ENCODE assay signal across 10 mouse cellular contexts in the genomic region with DNA sequence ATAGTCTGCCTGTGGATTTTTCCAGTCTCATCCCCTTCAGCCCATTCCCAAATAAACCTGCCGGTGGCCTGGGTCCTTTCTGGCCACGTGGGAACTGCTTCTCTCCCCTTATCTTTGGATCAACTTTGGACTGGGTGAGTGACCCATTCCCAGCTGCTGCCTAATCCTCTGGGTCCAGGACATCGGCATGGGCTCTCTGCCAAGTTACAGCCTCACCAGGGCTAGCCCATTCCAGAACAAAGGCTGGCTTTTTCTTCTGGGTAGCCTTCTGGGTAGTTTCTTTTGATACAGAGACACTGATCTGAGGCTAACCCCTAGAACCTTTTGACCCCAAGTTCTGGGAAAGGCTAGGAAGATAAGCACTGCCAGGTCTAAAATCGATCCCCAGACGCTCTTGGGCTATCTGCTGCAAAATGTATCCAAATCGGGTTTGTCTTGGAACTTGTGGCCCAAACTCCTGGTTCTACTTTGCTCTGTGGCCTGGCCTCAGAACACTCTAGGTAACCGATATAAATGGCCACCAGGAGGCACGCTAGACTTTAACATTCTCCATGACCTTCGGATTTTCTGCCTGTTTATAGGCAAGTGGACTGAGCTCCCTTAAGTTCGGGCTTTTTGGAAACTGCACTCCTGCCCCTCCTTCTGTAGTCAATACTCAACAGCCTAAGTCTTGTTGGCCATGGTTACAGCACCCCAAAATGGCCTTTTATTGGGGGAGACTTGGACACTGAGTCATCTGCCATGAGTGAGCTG. TPM values are rescaled to one million over a fixed set of nuclear protein-coding genes. Genes with fewer than 3 reads are reported as not detected.
DNase-seq lines count a peak whose midpoint lies in the region; ATAC-seq lines count a peak whose summit lies in the region.
"Had no signal": no experiment of that assay in that cellular context is flagged by ENCODE, and none has a peak within 500 bp of the region (broad histone marks: within the 10 kb centered on the region; RNA-seq: fewer than 3 reads in every experiment).

No protein-coding gene starts in this region.

- H3K36me3 ChIP-seq in hindbrain, embryonic 11.5 days (ENCODE audit: control insufficient read depth, insufficient read depth, low read length), result no peaks in the 10 kb centered on the region
- H3K36me3 ChIP-seq in hindbrain, embryonic 16.5 days (ENCODE audit: control insufficient read depth, insufficient read depth, low read length), result no peaks in the 10 kb centered on the region
- H3K36me3 ChIP-seq in kidney, embryonic 16.5 days (ENCODE audit: insufficient read depth, low read length), result no peaks in the 10 kb centered on the region
- H3K36me3 ChIP-seq in hindbrain, embryonic 12.5 days, result no peaks in the 10 kb centered on the region
- H3K36me3 ChIP-seq: neural tube, embryonic 12.5 days had no signal

- ATAC-seq in hindbrain, embryonic 11.5 days (ENCODE audit: low FRiP score), result no peak
- no peak for ATAC-seq in hindbrain, embryonic 16.5 days
- 0 out of 2 replicates have a peak, but pooled peaks have one; percentile 15 for ATAC-seq in kidney, embryonic 16.5 days (ENCODE audit: low FRiP score, low TSS enrichment)
- no peak for ATAC-seq in erythroblast, adult 5-6 weeks (replicated peaks; ENCODE audit: low FRiP score, poor library complexity, severe bottlenecking)
- ATAC-seq in hindbrain, embryonic 12.5 days (ENCODE audit: low FRiP score), result no peak
- ATAC-seq: forebrain, embryonic 13.5 days had no signal

- H3K9ac ChIP-seq in hindbrain, embryonic 11.5 days (ENCODE audit: low read depth, low read length), result no peak overlapping the region
- no peak overlapping the region for H3K9ac ChIP-seq in hindbrain, embryonic 16.5 days (ENCODE audit: low read depth, low read length)
- H3K9ac ChIP-seq in kidney, embryonic 16.5 days (replicated peaks; ENCODE audit: low read length), result no peak overlapping the region
- H3K9ac ChIP-seq in hindbrain, embryonic 12.5 days, result no peak overlapping the region
- H3K9ac ChIP-seq: forebrain, embryonic 13.5 days; neural tube, embryonic 12.5 days had no signal

- no peak overlapping the region for H3K4me2 ChIP-seq in hindbrain, embryonic 11.5 days (replicated peaks; ENCODE audit: low read depth, low read length)
- no peak overlapping the region for H3K4me2 ChIP-seq in hindbrain, embryonic 16.5 days (ENCODE audit: low read length)
- no peak overlapping the region for H3K4me2 ChIP-seq in kidney, embryonic 16.5 days (replicated peaks; ENCODE audit: low read depth, low read length)
- H3K4me2 ChIP-seq in hindbrain, embryonic 12.5 days (replicated peaks), result no peak overlapping the region
- H3K4me2 ChIP-seq: forebrain, embryonic 13.5 days; neural tube, embryonic 12.5 days had no signal

- H3K4me1 ChIP-seq in hindbrain, embryonic 11.5 days (replicated peaks; ENCODE audit: control insufficient read depth, insufficient read depth, low read length), result no peaks in the 10 kb centered on the region
- no peaks in the 10 kb centered on the region for H3K4me1 ChIP-seq in hindbrain, embryonic 16.5 days (ENCODE audit: control insufficient read depth, insufficient read depth, low read depth, low read length)
- peaks cover 4% of the 10 kb centered on the region; the same call in 1 of the 2 replicates for H3K4me1 ChIP-seq in kidney, embryonic 16.5 days (ENCODE audit: insufficient read depth, low read length)
- H3K4me1 ChIP-seq in hindbrain, embryonic 12.5 days, result no peaks in the 10 kb centered on the region
- H3K4me1 ChIP-seq: forebrain, embryonic 13.5 days; neural tube, embryonic 12.5 days had no signal

- H3K27ac ChIP-seq in hindbrain, embryonic 11.5 days (ENCODE audit: low read depth, low read length), result no peak overlapping the region
- H3K27ac ChIP-seq in hindbrain, embryonic 16.5 days (ENCODE audit: low read depth, low read length), result no peak overlapping the region
- H3K27ac ChIP-seq in kidney, embryonic 16.5 days (ENCODE audit: low read length), result no peak overlapping the region
- H3K27ac ChIP-seq in hindbrain, embryonic 12.5 days, result no peak overlapping the region
- H3K27ac ChIP-seq: forebrain, embryonic 13.5 days; neural tube, embryonic 12.5 days had no signal

- H3K27me3 ChIP-seq in hindbrain, embryonic 11.5 days (ENCODE audit: control insufficient read depth, insufficient read depth, low read length), result no peaks in the 10 kb centered on the region
- no peaks in the 10 kb centered on the region for H3K27me3 ChIP-seq in hindbrain, embryonic 16.5 days (replicated peaks; ENCODE audit: control insufficient read depth, insufficient read depth, low read length)
- H3K27me3 ChIP-seq in kidney, embryonic 16.5 days (ENCODE audit: insufficient read depth, low read length), result no peaks in the 10 kb centered on the region
- H3K27me3 ChIP-seq in hindbrain, embryonic 12.5 days, result peaks cover 4% of the 10 kb centered on the region; the same call in 1 of the 2 replicates
- H3K27me3 ChIP-seq: forebrain, embryonic 13.5 days had no signal

- peak; percentile 21 for DNase-seq in hindbrain, embryonic 11.5 days (ENCODE audit: low spot score)
- DNase-seq in 416B (ENCODE audit: low read depth), result peak; percentile 55
- peak; percentile 53 for DNase-seq in MN1 (ENCODE audit: low spot score)
- no peak for DNase-seq in right cerebral cortex, adult 2 months (ENCODE audit: low spot score in 2 of 2)

- no peaks in the 10 kb centered on the region for H3K9me3 ChIP-seq in hindbrain, embryonic 11.5 days (ENCODE audit: control insufficient read depth, low read length)
- no peaks in the 10 kb centered on the region for H3K9me3 ChIP-seq in hindbrain, embryonic 16.5 days (ENCODE audit: control insufficient read depth, low read length)
- H3K9me3 ChIP-seq in kidney, embryonic 16.5 days (ENCODE audit: low read length), result no peaks in the 10 kb centered on the region
- H3K9me3 ChIP-seq in hindbrain, embryonic 12.5 days (replicated peaks), result no peaks in the 10 kb centered on the region
- H3K9me3 ChIP-seq: forebrain, embryonic 13.5 days; neural tube, embryonic 12.5 days had no signal

- WGBS in hindbrain, embryonic 11.5 days, result 67% methylated on average over 10 of the region's 10 CpGs
- 70% methylated on average over 10 of the region's 10 CpGs for WGBS in hindbrain, embryonic 16.5 days
- WGBS in kidney, embryonic 16.5 days, result 67% methylated on average over 10 of the region's 10 CpGs
- WGBS in hindbrain, embryonic 12.5 days, result 64% methylated on average over 10 of the region's 10 CpGs

- no peak overlapping the region for H3K4me3 ChIP-seq in hindbrain, embryonic 11.5 days (ENCODE audit: low read depth, low read length)
- no peak overlapping the region for H3K4me3 ChIP-seq in hindbrain, embryonic 16.5 days (ENCODE audit: low read length)
- H3K4me3 ChIP-seq in kidney, embryonic 16.5 days (ENCODE audit: low read length), result no peak overlapping the region
- H3K4me3 ChIP-seq in hindbrain, embryonic 12.5 days, result no peak overlapping the region
- H3K4me3 ChIP-seq: forebrain, embryonic 13.5 days; neural tube, embryonic 12.5 days had no signal

RNA-seq across cellular contexts. Expression of a gene that starts 9.8 kb away (rescaled TPM):
- 13.9 and 14.6 TPM in 2 replicates for polyA plus RNA-seq in hindbrain, embryonic 11.5 days (2014; fragmentation: Nextera tagmentation; extraction: Ambion mirVana)
- 10.0 and 13.0 TPM in 2 replicates for polyA plus RNA-seq in hindbrain, embryonic 16.5 days (2015; fragmentation: Nextera tagmentation; extraction: Ambion mirVana)
- 7.8 and 9.3 TPM in 2 replicates for polyA plus RNA-seq in kidney, embryonic 16.5 days (2015; fragmentation: Nextera tagmentation; extraction: Ambion mirVana)
- total RNA-seq in erythroblast, adult 5-6 weeks (2015; ENCODE audit: low replicate concordance), result 0.38 TPM in 1 of 2 replicates, not detected in the other
- total RNA-seq in erythroblast, adult 5-6 weeks (2017; ENCODE audit: low replicate concordance), result 1.7 and 4.0 TPM in 2 replicates
- 26.2 and 27.3 TPM in 2 replicates for polyA plus RNA-seq in hindbrain, embryonic 12.5 days (2016; fragmentation: Nextera tagmentation; extraction: Ambion mirVana)

Comparison
In these comparisons a context has a peak if more than half of its experiments do, and no peak if none do; other contexts are left out.
1. DNase-seq: peak in hindbrain, embryonic 11.5 days (single experiment), 416B (single experiment) and MN1 (single experiment); none in right cerebral cortex, adult 2 months (0 of 2).